Mouse (Mus musculus) lung, embryonic 15.5 days (tissue): Measurements from ENCODE around the gene D430042O09Rik. TPM values are rescaled to one million over a fixed set of nuclear protein-coding genes. Genes with fewer than 3 reads are reported as not detected.

Experiments
- ATAC-seq: fragments of 200-750 bp; cut with Nextera tagmentation; 2 replicates; pipeline ENCODE4 v1.8.0; 2017; ENCODE audit warnings: moderate number of reproducible peaks, borderline replicate concordance; ENCODE audit not compliant: low FRiP score, low TSS enrichment; ENCODE audit errors: extremely low read depth
- H3K27ac ChIP-seq: fragments of 300-500 bp; sonication (generic); 2 replicates; pipeline ENCODE4 v1.5.1; 2015; ENCODE audit warnings: moderate library complexity, mild to moderate bottlenecking, inconsistent platforms
- H3K27me3 ChIP-seq: fragments of 300-500 bp; sonication (generic); 2 replicates; pipeline ENCODE4 v1.6.1; 2015; ENCODE audit warnings: inconsistent platforms
- H3K36me3 ChIP-seq: fragments of 300-500 bp; sonication (generic); 2 replicates; pipeline ENCODE4 v1.6.1; 2015; ENCODE audit warnings: inconsistent platforms
- H3K4me1 ChIP-seq: fragments of 300-500 bp; sonication (generic); 2 replicates; pipeline ENCODE4 v1.6.1; 2015; ENCODE audit warnings: inconsistent platforms
- H3K4me2 ChIP-seq: fragments of 300-500 bp; sonication (generic); 2 replicates; pipeline ENCODE4 v1.6.1; 2015; ENCODE audit warnings: inconsistent platforms, mild to moderate bottlenecking, moderate library complexity
- H3K4me3 ChIP-seq: fragments of 300-500 bp; sonication (generic); 2 replicates; pipeline ENCODE4 v1.5.1; 2015; ENCODE audit warnings: mild to moderate bottlenecking, inconsistent platforms
- H3K9ac ChIP-seq: fragments of 300-500 bp; sonication (generic); 2 replicates; pipeline ENCODE4 v1.6.1; 2015; ENCODE audit warnings: inconsistent platforms
- H3K9me3 ChIP-seq: fragments of 300-500 bp; sonication (generic); 2 replicates; pipeline ENCODE4 v1.6.1; 2016; ENCODE audit warnings: inconsistent platforms
- WGBS: fragments of 180-500 bp; shearing (Covaris S2); methylation state at CpG from one replicate; pipeline ENCODE4 v1.1.7; 2015; 5-methylcytosine and 5-hydroxymethylcytosine counted together
- polyA plus RNA-seq: library from polyadenylated mRNA; unstranded; fragments of >200 nt; fragmentation: Nextera tagmentation; extraction: Ambion mirVana; gene quantifications from 2 replicates; pipeline ENCODE4 v1.2.1, GENCODE M21; 2015

The D430042O09Rik gene
- 7.5 and 8.0 TPM in 2 replicates for polyA plus RNA-seq

GRCm38 (mm10) chr7:125707593-125708022 lies at the start of gene D430042O09Rik, which contains the start of gene Gtf3c1:
TSS of gene D430042O09Rik (plus strand) at chr7:125707888.
TSS of gene Gtf3c1 (minus strand) at chr7:125707780.
- H3K9ac ChIP-seq = peak within 1 kb of the TSS; percentile 88
- peak within 1 kb of the TSS; percentile 72 for H3K4me2 ChIP-seq
- H3K27me3 ChIP-seq = no peaks in the 10 kb centered on the region
- H3K36me3 ChIP-seq = peaks cover 19% of the 10 kb centered on the region
- peaks cover 38% of the 10 kb centered on the region for H3K4me1 ChIP-seq
- H3K27ac ChIP-seq = peak within 1 kb of the TSS; percentile 94
- under 1% methylated on average over 45 of the region's 45 CpGs for WGBS
- peak; percentile 98 for ATAC-seq
- no peaks in the 10 kb centered on the region for H3K9me3 ChIP-seq
- H3K4me3 ChIP-seq = peak within 1 kb of the TSS; percentile 79

GRCm38 (mm10) chr7:125663654-125664053 lies 44.0 kb upstream of the D430042O09Rik start:
- Histone ChIP-seq H3K4me1 (no peaks in the 10 kb centered on the region), H3K36me3 (peaks cover 90% of the 10 kb centered on the region), H3K9me3 (no peaks in the 10 kb centered on the region), H3K27me3 (no peaks in the 10 kb centered on the region), H3K4me3 (no peak overlapping the region), H3K9ac (no peak overlapping the region), H3K27ac (no peak overlapping the region), H3K4me2 (no peak overlapping the region)
- no peak for ATAC-seq
- WGBS = 74% methylated on average over 3 of the region's 3 CpGs

GRCm38 (mm10) chr7:125670865-125671264 lies 36.8 kb upstream of the D430042O09Rik start:
- no peak for ATAC-seq
- no peaks in the 10 kb centered on the region for H3K27me3 ChIP-seq
- no peak overlapping the region for H3K9ac ChIP-seq
- H3K4me2 ChIP-seq = no peak overlapping the region
- H3K9me3 ChIP-seq = no peaks in the 10 kb centered on the region
- whole genome bisulfite sequencing = 83% methylated on average over 6 of the region's 6 CpGs
- H3K4me3 ChIP-seq = no peak overlapping the region
- H3K4me1 ChIP-seq = no peaks in the 10 kb centered on the region
- H3K27ac ChIP-seq = no peak overlapping the region
- peaks cover 96% of the 10 kb centered on the region for H3K36me3 ChIP-seq

DNA sequence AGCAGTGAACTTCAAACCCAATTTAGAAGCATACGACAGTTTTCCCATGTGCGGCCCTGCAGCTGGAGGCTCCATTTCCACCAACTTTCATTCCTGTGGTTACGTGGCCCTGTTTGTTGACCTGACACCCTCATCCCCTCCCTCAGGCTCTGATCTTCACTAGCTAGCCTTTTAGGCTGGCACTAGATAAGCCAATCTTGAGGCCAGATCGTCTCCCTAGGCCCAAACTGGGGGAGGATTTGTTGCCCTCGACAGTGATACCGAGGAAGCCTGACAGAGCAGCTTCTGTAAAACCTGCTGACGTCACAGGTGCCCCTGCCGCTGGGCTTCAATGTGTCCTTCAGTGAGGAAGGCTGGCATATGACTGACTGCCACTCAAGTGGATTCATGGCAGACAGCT lies 36.3 kb upstream of the D430042O09Rik start:
- H3K9ac ChIP-seq = no peak overlapping the region
- no peak for ATAC-seq
- WGBS = 88% methylated on average over 8 of the region's 8 CpGs

DNA sequence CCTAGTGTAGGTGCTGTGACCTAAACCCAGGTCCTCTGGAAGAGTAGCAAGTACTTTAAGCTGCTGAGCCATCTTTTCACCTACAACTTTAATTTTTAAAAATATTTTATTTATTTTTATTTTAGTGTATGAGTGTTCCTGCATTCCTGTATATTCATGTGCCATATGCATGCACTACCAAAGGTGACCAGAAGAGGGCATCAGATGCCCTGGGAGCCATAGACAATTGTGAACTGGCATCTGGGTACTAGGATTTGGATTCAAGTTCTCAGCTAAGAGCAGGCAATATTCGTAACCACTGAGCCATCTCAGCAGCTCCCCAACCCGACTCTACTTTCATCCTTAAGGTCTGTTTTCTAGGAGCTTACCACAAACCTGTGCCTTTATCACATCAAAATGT lies 32.8 kb upstream of the D430042O09Rik start:
- Histone ChIP-seq H3K4me2 (no peak overlapping the region), H3K4me1 (no peaks in the 10 kb centered on the region), H3K27me3 (no peaks in the 10 kb centered on the region), H3K27ac (no peak overlapping the region), H3K4me3 (no peak overlapping the region), H3K36me3 (peaks cover 99% of the 10 kb centered on the region), H3K9ac (no peak overlapping the region), H3K9me3 (no peaks in the 10 kb centered on the region)
- no peak for ATAC-seq
- WGBS = 82% methylated on average over 2 of the region's 2 CpGs

More for the DNA sequence above, 36.3 kb upstream of the D430042O09Rik start:
- Histone ChIP-seq H3K9me3 (no peaks in the 10 kb centered on the region), H3K27me3 (no peaks in the 10 kb centered on the region), H3K36me3 (peaks cover 96% of the 10 kb centered on the region), H3K4me1 (no peaks in the 10 kb centered on the region), H3K4me2 (no peak overlapping the region), H3K27ac (no peak overlapping the region), H3K4me3 (no peak overlapping the region)

DNA sequence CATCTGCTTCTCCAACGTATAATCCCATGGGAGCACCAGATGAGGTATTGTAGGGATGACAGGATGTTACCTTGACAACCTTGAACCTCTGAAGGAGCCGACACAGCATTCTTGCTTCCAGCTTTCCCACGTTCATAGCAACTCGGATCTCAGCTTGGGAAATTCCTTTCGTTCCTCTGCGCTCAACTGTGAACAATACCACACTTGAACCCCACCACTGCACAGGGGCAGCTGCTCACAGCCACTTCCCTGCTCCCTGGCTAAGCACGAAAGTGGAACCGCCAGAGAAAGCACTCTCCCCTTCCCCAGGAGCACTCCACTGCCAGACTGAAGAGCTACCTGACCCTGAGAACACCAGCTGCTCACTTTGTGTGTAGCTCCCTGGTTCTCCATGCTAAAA lies 28.9 kb upstream of the D430042O09Rik start:
- no peak overlapping the region for H3K4me3 ChIP-seq
- H3K27ac ChIP-seq = no peak overlapping the region
- H3K4me1 ChIP-seq = no peaks in the 10 kb centered on the region
- no peak for ATAC-seq
- H3K36me3 ChIP-seq = peaks cover 92% of the 10 kb centered on the region
- 72% methylated on average over 8 of the region's 8 CpGs for WGBS
- H3K9me3 ChIP-seq = no peaks in the 10 kb centered on the region
- H3K27me3 ChIP-seq = no peaks in the 10 kb centered on the region
- H3K4me2 ChIP-seq = no peak overlapping the region
- no peak overlapping the region for H3K9ac ChIP-seq

- 90% methylated on average over 9 of the region's 9 CpGs for WGBS
- H3K27me3 ChIP-seq = no peaks in the 10 kb centered on the region
- no peak overlapping the region for H3K4me2 ChIP-seq
- H3K9me3 ChIP-seq = no peaks in the 10 kb centered on the region
- ATAC-seq = no peak
- no peak overlapping the region for H3K4me3 ChIP-seq
- no peak overlapping the region for H3K9ac ChIP-seq
- peaks cover 88% of the 10 kb centered on the region for H3K36me3 ChIP-seq
- no peaks in the 10 kb centered on the region for H3K4me1 ChIP-seq
- H3K27ac ChIP-seq = no peak overlapping the region
Observed at GRCm38 (mm10) chr7:125679936-125680335, 27.8 kb upstream of the D430042O09Rik start.

DNA sequence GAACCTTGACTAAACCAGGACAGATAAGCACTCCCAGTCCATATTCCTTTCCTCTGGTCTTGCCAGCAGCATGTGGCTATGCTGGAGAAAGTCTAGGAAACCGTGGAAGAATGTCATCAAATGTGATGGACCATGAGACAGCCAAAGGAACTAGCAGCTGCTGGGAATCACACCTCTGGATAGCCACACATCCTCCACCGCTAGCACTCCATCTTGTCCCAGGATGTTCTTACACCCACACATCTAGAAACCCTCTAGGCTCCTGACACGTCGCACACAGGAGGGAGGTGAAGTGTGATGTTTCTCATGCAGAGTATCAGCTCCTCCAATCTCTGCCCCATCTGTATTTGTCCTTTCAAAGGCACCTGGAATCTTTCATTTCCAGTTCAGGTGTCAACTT lies 17.2 kb upstream of the D430042O09Rik start:
- WGBS = 82% methylated on average over 4 of the region's 4 CpGs
- Histone ChIP-seq H3K27ac (no peak overlapping the region), H3K9me3 (no peaks in the 10 kb centered on the region), H3K4me2 (no peak overlapping the region), H3K4me3 (no peak overlapping the region), H3K4me1 (no peaks in the 10 kb centered on the region), H3K36me3 (peaks cover 84% of the 10 kb centered on the region), H3K9ac (no peak overlapping the region), H3K27me3 (no peaks in the 10 kb centered on the region)
- no peak for ATAC-seq

- Histone ChIP-seq H3K4me2 (no peak overlapping the region), H3K4me3 (no peak overlapping the region), H3K27me3 (no peaks in the 10 kb centered on the region), H3K9ac (no peak overlapping the region), H3K4me1 (no peaks in the 10 kb centered on the region), H3K27ac (no peak overlapping the region), H3K36me3 (peaks cover 99% of the 10 kb centered on the region), H3K9me3 (0 out of 2 replicates have a peak, but pooled peaks cover 2% of the 10 kb centered on the region)
- ATAC-seq = no peak
- 65% methylated on average over 5 of the region's 5 CpGs for WGBS
Observed at GRCm38 (mm10) chr7:125694056-125694455, 13.6 kb upstream of the D430042O09Rik start.

DNA sequence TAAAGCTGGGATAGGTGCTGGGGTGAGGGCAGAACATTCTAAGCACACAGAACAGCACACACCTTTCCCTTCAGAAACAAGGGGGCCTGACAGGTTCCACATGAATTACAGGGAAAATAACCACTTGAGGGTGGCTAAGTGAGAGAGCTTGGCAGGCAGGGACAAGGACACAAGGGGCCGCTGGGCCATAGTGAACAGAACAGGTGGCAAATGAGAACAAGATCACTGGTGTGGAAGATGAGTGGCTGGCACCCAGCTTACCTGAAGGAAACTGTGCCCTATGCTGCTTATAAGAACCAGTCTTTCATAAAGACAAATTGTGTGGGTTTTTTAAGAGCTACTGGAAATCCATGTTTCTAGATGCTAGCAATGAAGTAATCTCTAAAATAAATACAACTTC lies 4.9 kb upstream of the D430042O09Rik start:
- 86% methylated on average over 1 of the region's 1 CpGs for WGBS

DNA sequence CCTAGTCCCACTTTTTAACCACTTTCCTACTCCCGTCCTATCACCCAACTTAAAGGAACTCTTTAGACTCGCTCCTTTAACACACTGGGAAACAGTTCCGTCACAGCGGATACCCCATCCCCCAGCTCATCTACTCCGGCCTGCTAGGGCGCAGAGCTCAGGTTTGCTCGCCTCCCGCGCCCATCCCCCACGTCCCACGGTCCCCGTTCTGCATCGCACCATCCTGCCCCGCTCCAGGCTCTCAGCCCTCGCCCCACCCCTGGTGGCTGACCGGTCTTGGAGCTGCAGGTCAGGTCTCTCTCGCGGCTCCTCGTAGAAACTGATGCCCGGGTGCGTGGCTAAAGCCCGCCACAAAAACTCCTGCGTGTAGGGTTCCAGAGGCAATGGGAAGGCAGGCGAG lies 502 bp upstream of the D430042O09Rik start:
- Histone ChIP-seq H3K4me2 (peak overlapping the region; percentile 72), H3K9ac (peak overlapping the region; percentile 88), H3K27ac (peak overlapping the region; percentile 94), H3K9me3 (no peaks in the 10 kb centered on the region), H3K4me1 (peaks cover 38% of the 10 kb centered on the region), H3K36me3 (peaks cover 23% of the 10 kb centered on the region), H3K27me3 (no peaks in the 10 kb centered on the region), H3K4me3 (peak overlapping the region; percentile 79)
- ATAC-seq = peak; percentile 85
- 1% methylated on average over 24 of the region's 24 CpGs for WGBS

More for the DNA sequence above, 4.9 kb upstream of the D430042O09Rik start:
- peaks cover 27% of the 10 kb centered on the region for H3K4me1 ChIP-seq
- H3K27ac ChIP-seq = no peak overlapping the region
- no peak for ATAC-seq
- no peak overlapping the region for H3K4me3 ChIP-seq
- no peaks in the 10 kb centered on the region for H3K27me3 ChIP-seq
- H3K36me3 ChIP-seq = peaks cover 65% of the 10 kb centered on the region
- H3K9ac ChIP-seq = no peak overlapping the region
- H3K4me2 ChIP-seq = no peak overlapping the region
- H3K9me3 ChIP-seq = 0 out of 2 replicates have a peak, but pooled peaks cover 2% of the 10 kb centered on the region

DNA sequence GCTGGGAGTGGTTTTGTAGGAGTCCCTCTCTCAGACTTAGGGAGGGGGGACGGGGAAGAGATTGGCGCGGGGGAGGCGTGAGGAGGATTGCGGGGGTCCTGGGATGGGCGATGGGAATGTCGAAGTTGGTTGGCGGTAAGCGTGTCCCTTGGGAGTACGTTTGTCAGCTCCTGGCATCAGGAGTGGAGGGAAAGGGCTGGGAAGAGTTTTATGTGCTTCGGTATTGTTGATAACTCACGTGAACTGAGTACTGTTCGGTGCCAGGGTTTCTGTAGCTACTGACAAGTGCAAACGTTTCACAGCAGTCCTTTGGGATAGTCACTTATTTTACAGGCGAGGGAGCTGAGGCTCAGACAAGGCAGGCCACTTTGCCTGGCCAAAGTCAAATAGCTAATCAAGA lies 412 bp downstream of the D430042O09Rik start:
- peak overlapping the region; percentile 79 for H3K4me3 ChIP-seq
- under 1% methylated on average over 15 of the region's 15 CpGs for WGBS
- H3K9ac ChIP-seq = peak overlapping the region; percentile 67
- H3K9me3 ChIP-seq = no peaks in the 10 kb centered on the region
- peaks cover 14% of the 10 kb centered on the region for H3K36me3 ChIP-seq
- peaks cover 38% of the 10 kb centered on the region for H3K4me1 ChIP-seq
- ATAC-seq = no peak
- 0 out of 2 replicates have a peak overlapping the region, but pooled peaks have one; percentile 16 for H3K27ac ChIP-seq
- no peaks in the 10 kb centered on the region for H3K27me3 ChIP-seq
- peak overlapping the region; percentile 71 for H3K4me2 ChIP-seq
